Mouse (Mus musculus): ENCODE measurements around the gene Sac3d1. TPM values are rescaled to one million over a fixed set of nuclear protein-coding genes. Genes with fewer than 3 reads are reported as not detected.

The Sac3d1 gene
- polyA plus RNA-seq (2015; fragmentation: Nextera tagmentation; extraction: Ambion mirVana): 29.3 and 29.9 TPM in 2 replicates

GRCm38 (mm10) chr19:6117986-6118676, at the start of gene Sac3d1:
TSS of gene Sac3d1 (minus strand) at chr19:6118650.

DNA sequence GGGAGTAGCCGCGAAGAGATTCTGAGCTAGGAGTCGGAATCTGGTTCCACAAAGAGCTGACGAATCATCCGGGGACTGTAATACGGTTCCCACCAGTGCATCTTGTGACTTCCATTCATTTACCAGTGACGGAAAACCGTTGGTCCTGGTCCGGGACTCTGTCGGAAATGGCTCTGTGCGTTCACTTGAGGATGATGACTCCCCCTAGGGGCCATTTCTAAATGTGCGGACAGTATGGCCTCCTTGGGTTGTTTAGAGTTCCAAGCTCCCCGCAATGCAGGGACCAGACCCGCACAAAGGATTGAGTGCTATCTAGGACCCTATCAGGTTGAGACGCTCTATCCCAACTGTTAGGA, 22.9 kb upstream of the Sac3d1 start, which contains the start of gene Arl2:
TSS of gene Arl2 (minus strand) at position 155 of the 356 bp plus-strand sequence.

GRCm38 (mm10) chr19:6140678-6141393, 22.4 kb upstream of the Sac3d1 start, which contains the start of gene Batf2:
TSS of gene Batf2 (plus strand) at chr19:6140983.

DNA sequence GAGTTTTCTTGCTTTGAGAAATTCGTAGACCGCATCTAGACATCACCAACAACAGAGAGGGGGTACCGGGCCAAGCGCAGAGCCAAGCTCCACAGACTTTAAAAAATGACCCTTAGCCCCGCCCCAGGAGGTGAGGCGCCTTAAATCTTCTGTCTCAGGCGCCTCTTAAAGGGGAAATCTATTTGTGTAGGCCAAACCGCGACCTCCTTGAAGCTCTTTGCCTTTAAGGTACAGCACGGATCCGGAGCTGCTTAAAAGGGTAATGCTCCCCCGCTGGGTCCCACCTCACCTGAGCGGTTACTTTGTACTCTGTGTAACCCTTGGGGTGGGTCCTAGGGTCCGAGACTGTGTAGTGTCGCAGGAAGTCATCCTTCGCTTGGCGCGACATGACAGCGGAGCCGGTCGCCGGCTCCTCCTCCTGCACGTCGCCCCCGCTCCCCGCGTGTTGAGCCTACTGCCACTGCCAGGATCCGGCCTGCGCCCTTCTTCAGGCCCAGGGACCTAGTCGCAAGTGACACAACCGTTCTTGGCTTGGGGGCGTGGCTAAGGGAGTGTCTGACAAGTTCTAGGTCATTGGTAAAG, 9.4 kb upstream of the Sac3d1 start, which contains the start of gene Snx15:
TSS of gene Snx15 (minus strand) at position 545 of the 582 bp plus-strand sequence.

DNA sequence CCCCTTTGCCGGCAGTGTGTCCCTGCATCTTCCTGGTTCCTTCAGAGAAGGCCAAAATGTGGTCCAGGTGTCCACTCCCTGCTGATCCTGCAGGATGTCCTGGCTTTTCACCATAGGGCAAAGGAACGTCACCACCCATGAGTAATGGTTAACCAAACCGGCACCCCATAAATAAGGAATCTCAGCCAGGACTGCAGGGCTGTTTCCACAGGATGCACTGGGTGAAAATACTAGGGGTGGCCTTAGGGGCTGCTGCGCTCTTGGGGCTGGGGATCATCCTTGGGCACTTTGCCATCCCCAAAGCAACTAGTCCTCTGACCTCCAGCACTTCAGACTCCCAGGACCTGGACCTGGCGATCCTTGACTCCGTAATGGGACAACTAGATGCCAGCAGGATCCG, 12.9 kb downstream of the Sac3d1 start, which contains the start of gene Naaladl1:
TSS of gene Naaladl1 (plus strand) at position 197 of the 400 bp plus-strand sequence.

DNA sequence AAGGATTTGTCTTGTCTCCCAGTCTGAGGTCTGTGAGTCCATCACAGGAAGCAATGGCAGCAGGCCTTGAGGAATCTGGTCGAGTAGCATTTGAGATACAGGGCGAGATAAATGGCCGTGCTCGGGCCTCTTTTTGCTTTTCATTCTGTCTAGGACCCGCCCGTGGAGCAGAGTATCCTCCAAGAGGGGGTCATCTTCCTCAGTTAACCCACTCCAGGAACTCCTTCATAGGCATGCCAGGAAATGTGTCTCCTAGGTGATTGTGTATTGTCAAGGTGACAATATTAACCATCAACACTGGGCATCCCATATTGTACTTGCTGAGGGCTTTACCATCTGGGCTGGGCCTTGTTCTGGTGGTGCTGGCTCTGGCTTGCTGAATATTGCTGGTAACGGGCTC, 24.3 kb downstream of the Sac3d1 start, which contains the start of gene AC131692.1:
TSS of gene AC131692.1 (plus strand) at position 301 of the 400 bp plus-strand sequence.

GRCm38 (mm10) chr19:6084478-6085248, 33.8 kb downstream of the Sac3d1 start, which contains the start of the genes Zfpl1 and Cdca5:
TSS of gene Zfpl1 (minus strand) at chr19:6084956.
TSS of gene Cdca5 (plus strand) at chr19:6084983.

DNA sequence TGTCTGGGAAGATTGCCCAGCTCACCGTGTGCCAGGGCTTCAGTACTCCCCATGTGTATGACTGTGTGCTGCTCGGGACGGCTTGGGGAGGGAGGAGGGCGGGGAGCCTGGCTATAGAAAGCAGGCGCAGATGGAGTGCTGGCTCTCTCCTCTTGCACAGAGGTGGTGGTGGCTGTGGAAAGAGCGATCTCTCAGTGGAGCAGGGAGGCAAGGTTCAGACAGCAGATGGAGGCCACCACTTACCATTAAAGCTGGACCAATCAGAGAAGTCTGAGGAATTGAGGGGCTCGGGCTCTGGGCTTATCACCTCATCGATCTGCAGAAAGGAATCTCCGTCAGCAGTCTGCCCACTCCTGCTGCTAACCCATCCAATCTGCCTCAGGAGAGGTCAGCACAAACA, 36.3 kb downstream of the Sac3d1 start, which contains the start of gene Gm28374:
TSS of gene Gm28374 (minus strand) at position 101 of the 400 bp plus-strand sequence.

GRCm38 (mm10) chr19:6079983-6080480, 38.4 kb downstream of the Sac3d1 start, which contains the start of gene Tmem262:
TSS of gene Tmem262 (plus strand) at chr19:6080033.

DNA sequence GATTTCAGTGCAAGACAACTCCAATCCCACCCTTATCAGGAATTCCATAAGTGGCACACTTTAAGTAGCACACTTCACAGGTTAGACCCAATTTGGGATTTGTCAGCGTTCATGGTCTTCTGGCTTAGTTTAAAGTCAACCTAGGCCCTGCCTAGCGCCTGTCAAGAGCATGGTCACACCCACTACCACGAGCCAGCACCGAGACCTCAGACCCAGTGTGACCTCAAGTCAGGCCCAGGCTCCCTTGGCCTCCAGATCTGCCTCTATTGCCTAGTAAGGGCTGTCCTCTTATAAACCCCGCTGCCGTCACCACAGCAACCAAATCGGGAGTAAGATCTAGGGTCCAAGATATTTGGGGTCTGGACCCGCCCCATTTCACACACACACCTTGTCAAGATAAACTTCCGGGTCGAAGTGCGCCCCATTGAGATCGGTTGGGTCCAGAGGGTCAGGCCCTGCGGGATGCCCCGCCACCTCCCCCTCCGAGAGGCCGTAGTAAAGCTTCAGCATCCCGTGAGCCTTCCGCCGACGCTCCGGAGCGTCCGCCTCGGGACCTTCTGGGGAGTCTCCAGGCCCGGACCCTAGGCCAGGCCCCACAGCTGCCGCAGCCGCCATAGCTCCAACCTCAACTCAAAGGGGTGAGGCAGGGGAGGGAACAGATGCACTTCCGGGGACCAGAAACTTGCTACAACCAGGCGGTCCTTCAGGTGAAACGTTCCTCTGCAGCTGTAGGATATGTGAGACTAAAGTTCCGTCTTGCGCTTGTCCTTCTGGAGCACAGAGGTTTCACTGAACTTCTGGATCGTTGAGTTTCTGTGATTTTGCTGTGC, 41.7 kb downstream of the Sac3d1 start, which contains the start of gene Vps51:
TSS of gene Vps51 (minus strand) at position 668 of the 830 bp plus-strand sequence.

DNA sequence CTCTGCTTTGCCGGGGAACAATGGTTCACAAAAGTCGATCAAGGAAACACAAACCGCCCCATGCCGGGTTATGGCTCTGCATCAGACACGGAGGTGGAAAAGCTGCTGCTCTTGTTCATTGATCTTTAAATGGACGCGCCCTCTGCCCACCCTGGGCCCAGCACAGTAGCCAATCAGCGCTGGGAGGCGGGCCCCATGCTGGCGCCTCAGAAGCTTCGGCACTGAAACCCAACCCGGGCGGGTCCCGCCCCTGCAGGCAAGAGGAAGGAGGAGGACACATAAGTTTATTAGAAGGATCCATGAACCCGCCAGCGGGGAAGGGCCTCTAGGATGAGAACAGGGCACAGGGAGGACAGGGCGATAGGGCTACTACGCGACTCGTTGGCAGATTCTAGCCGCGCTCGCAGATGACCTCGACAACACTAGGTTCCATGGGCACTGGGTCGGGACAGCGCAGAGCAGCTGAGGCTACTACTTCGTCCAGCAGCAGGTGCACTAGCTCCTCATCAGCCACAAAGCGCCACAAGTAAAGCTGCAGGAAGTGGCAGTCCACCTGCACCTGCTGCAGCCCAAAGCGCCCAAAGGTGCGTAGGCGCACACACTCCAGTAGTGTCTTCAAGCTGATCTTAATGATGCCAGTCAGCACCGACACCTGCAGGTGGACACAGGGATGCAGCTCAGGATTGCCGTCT, 50.6 kb downstream of the Sac3d1 start, which contains the start of gene Tm7sf2:
TSS of gene Tm7sf2 (minus strand) at position 650 of the 692 bp plus-strand sequence.

Other genes starting within 250 kb of the Sac3d1 start
- 18.5 and 20.2 TPM in 2 replicates for gene Frmd8, start 243.4 kb downstream of the Sac3d1 start, polyA plus RNA-seq (2015; fragmentation: Nextera tagmentation; extraction: Ambion mirVana)
- gene Slc25a45, start 240.8 kb downstream of the Sac3d1 start, polyA plus RNA-seq (2015; fragmentation: Nextera tagmentation; extraction: Ambion mirVana): 8.4 and 14.3 TPM in 2 replicates
- gene Tigd3, start 224.5 kb downstream of the Sac3d1 start, polyA plus RNA-seq (2015; fragmentation: Nextera tagmentation; extraction: Ambion mirVana): 4.8 and 5.1 TPM in 2 replicates
- gene Dpf2, start 205.6 kb downstream of the Sac3d1 start, polyA plus RNA-seq (2015; fragmentation: Nextera tagmentation; extraction: Ambion mirVana): 55.3 and 62.4 TPM in 2 replicates
- 4.2 and 5.4 TPM in 2 replicates for gene Cdc42ep2, start 193.8 kb downstream of the Sac3d1 start, polyA plus RNA-seq (2015; fragmentation: Nextera tagmentation; extraction: Ambion mirVana)
- gene Pola2, start 154.4 kb downstream of the Sac3d1 start, polyA plus RNA-seq (2015; fragmentation: Nextera tagmentation; extraction: Ambion mirVana): 61.9 and 69.5 TPM in 2 replicates
- gene Slc22a20, start 132.5 kb downstream of the Sac3d1 start, polyA plus RNA-seq (2015; fragmentation: Nextera tagmentation; extraction: Ambion mirVana): 0.18 and 0.33 TPM in 2 replicates
- 17.5 and 18.8 TPM in 2 replicates for gene Capn1, start 102.8 kb downstream of the Sac3d1 start, polyA plus RNA-seq (2015; fragmentation: Nextera tagmentation; extraction: Ambion mirVana)
- gene Syvn1, start 72.1 kb downstream of the Sac3d1 start, polyA plus RNA-seq (2015; fragmentation: Nextera tagmentation; extraction: Ambion mirVana): 13.7 and 15.3 TPM in 2 replicates
- 41.2 and 44.7 TPM in 2 replicates for gene Mrpl49, start 60.9 kb downstream of the Sac3d1 start, polyA plus RNA-seq (2015; fragmentation: Nextera tagmentation; extraction: Ambion mirVana)
- gene Fau, start 60.8 kb downstream of the Sac3d1 start, polyA plus RNA-seq (2015; fragmentation: Nextera tagmentation; extraction: Ambion mirVana): 972 and 981 TPM in 2 replicates
- gene Znhit2, start 57.5 kb downstream of the Sac3d1 start, polyA plus RNA-seq (2015; fragmentation: Nextera tagmentation; extraction: Ambion mirVana): 24.3 and 28.5 TPM in 2 replicates
- 3.8 and 3.9 TPM in 2 replicates for gene Tm7sf2, start 50.3 kb downstream of the Sac3d1 start, polyA plus RNA-seq (2015; fragmentation: Nextera tagmentation; extraction: Ambion mirVana)
- gene Vps51, start 41.4 kb downstream of the Sac3d1 start, polyA plus RNA-seq (2015; fragmentation: Nextera tagmentation; extraction: Ambion mirVana): 37.6 and 41.3 TPM in 2 replicates
- gene Tmem262, start 38.6 kb downstream of the Sac3d1 start, polyA plus RNA-seq (2015; fragmentation: Nextera tagmentation; extraction: Ambion mirVana): not detected in 2 replicates
- 0.28 and 0.61 TPM in 2 replicates for gene Gm28374, start 36.4 kb downstream of the Sac3d1 start, polyA plus RNA-seq (2015; fragmentation: Nextera tagmentation; extraction: Ambion mirVana)
- gene Zfpl1, start 33.7 kb downstream of the Sac3d1 start, polyA plus RNA-seq (2015; fragmentation: Nextera tagmentation; extraction: Ambion mirVana): 30.3 and 32.0 TPM in 2 replicates
- 38.6 and 42.9 TPM in 2 replicates for gene Cdca5, start 33.7 kb downstream of the Sac3d1 start, polyA plus RNA-seq (2015; fragmentation: Nextera tagmentation; extraction: Ambion mirVana)
- 0.21 and 0.32 TPM in 2 replicates for gene AC131692.1, start 24.2 kb downstream of the Sac3d1 start, polyA plus RNA-seq (2015; fragmentation: Nextera tagmentation; extraction: Ambion mirVana)
- 0.34 and 0.40 TPM in 2 replicates for gene Naaladl1, start 12.9 kb downstream of the Sac3d1 start, polyA plus RNA-seq (2015; fragmentation: Nextera tagmentation; extraction: Ambion mirVana)
- 31.6 and 32.1 TPM in 2 replicates for gene Snx15, start 9.7 kb upstream of the Sac3d1 start, polyA plus RNA-seq (2015; fragmentation: Nextera tagmentation; extraction: Ambion mirVana)
- gene Batf2, start 22.3 kb upstream of the Sac3d1 start, polyA plus RNA-seq (2015; fragmentation: Nextera tagmentation; extraction: Ambion mirVana): 0.96 and 1.0 TPM in 2 replicates
- gene Arl2, start 22.9 kb upstream of the Sac3d1 start, polyA plus RNA-seq (2015; fragmentation: Nextera tagmentation; extraction: Ambion mirVana): 37.1 and 37.2 TPM in 2 replicates
- gene Majin, start 65.7 kb upstream of the Sac3d1 start, polyA plus RNA-seq (2015; fragmentation: Nextera tagmentation; extraction: Ambion mirVana): not detected in 2 replicates
- gene Gpha2, start 107.7 kb upstream of the Sac3d1 start, polyA plus RNA-seq (2015; fragmentation: Nextera tagmentation; extraction: Ambion mirVana): 0.17 and 0.22 TPM in 2 replicates
- 5.0 and 6.2 TPM in 2 replicates for gene Ppp2r5b, start 117.2 kb upstream of the Sac3d1 start, polyA plus RNA-seq (2015; fragmentation: Nextera tagmentation; extraction: Ambion mirVana)
- 4.4 and 5.6 TPM in 2 replicates for gene Atg2a, start 123.0 kb upstream of the Sac3d1 start, polyA plus RNA-seq (2015; fragmentation: Nextera tagmentation; extraction: Ambion mirVana)
- gene Ehd1, start 158.1 kb upstream of the Sac3d1 start, polyA plus RNA-seq (2015; fragmentation: Nextera tagmentation; extraction: Ambion mirVana): 66.5 and 75.4 TPM in 2 replicates
- 0.40 and 0.67 TPM in 2 replicates for gene Cdc42bpg, start 187.8 kb upstream of the Sac3d1 start, polyA plus RNA-seq (2015; fragmentation: Nextera tagmentation; extraction: Ambion mirVana)
- 19.0 and 19.8 TPM in 2 replicates for gene Men1, start 216.3 kb upstream of the Sac3d1 start, polyA plus RNA-seq (2015; fragmentation: Nextera tagmentation; extraction: Ambion mirVana)
- 13.0 and 20.0 TPM in 2 replicates for gene Map4k2, start 222.5 kb upstream of the Sac3d1 start, polyA plus RNA-seq (2015; fragmentation: Nextera tagmentation; extraction: Ambion mirVana)
- gene Sf1, start 245.0 kb upstream of the Sac3d1 start, polyA plus RNA-seq (2015; fragmentation: Nextera tagmentation; extraction: Ambion mirVana): 66.4 and 69.6 TPM in 2 replicates